Mouse (Mus musculus): Measurements from ENCODE around the gene Tecr. TPM values are rescaled to one million over a fixed set of nuclear protein-coding genes. Genes with fewer than 3 reads are reported as not detected.

Gene Tecr
- total and polyA plus RNA-seq, 3 experiments: 445 to 935 (median 505) TPM

- Histone ChIP-seq H3K27ac (no peak overlapping the region), H3K36me3 (ENCODE audit: control insufficient read depth, insufficient read depth, low read length) (no peaks in the 10 kb centered on the region), H3K9ac (ENCODE audit: low read depth, low read length) (no peak overlapping the region), H3K4me1 (ENCODE audit: control insufficient read depth, insufficient read depth, low read length) (no peaks in the 10 kb centered on the region), H3K79me2 (replicated peaks; ENCODE audit: control insufficient read depth, insufficient read depth, low read length) (no peaks in the 10 kb centered on the region), H3K4me3 (no peak overlapping the region), H3K27me3 (ENCODE audit: control insufficient read depth, insufficient read depth, low read length) (no peaks in the 10 kb centered on the region)
- TF ChIP-seq CTCF (IDR thresholded peaks at IDR 0.05): no peak
- no peak for TF ChIP-seq POLR2A (IDR thresholded peaks at IDR 0.05; ENCODE audit: insufficient read depth, low read depth, low read length)
- TF ChIP-seq EP300 (IDR thresholded peaks at IDR 0.05; ENCODE audit: insufficient read depth, low read depth, low read length): no peak
- DNase-seq: no peak
- intact Hi-C loops (cut with DNase I): no loop called here
These were observed 8.9 kb upstream of the Tecr start for GRCm38 (mm10) chr8:83616625-83617024.

DNA sequence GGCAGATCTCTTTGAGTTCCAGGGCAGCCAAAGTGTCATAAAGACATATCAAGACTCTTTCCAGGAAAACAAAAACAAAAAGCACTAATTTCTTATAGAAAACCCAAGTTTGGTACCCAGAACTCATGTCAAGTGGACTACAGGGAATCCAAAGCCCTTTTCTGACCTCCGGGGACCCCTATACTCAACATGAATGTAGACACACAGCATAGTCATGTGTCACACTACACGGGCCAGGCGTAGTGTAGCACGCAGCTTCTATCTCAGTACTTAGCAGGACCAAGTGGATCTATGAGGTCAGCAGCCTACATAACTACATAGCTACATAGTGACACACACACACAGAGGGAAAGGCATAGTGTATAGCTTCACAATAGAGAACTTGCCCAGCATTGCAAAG is 5.9 kb upstream of the Tecr start:
- Histone ChIP-seq H3K27ac (no peak overlapping the region), H3K36me3 (ENCODE audit: control insufficient read depth, insufficient read depth, low read length) (peaks cover 2% of the 10 kb centered on the region; the same call in 1 of the 2 replicates), H3K27me3 (ENCODE audit: control insufficient read depth, insufficient read depth, low read length) (no peaks in the 10 kb centered on the region), H3K4me1 (ENCODE audit: control insufficient read depth, insufficient read depth, low read length) (peaks cover 6% of the 10 kb centered on the region), H3K79me2 (replicated peaks; ENCODE audit: control insufficient read depth, insufficient read depth, low read length) (peaks cover 2% of the 10 kb centered on the region), H3K4me3 (no peak overlapping the region), H3K9ac (ENCODE audit: low read depth, low read length) (no peak overlapping the region)
- TF ChIP-seq EP300 (IDR thresholded peaks at IDR 0.05; ENCODE audit: insufficient read depth, low read depth, low read length): no peak
- TF ChIP-seq CTCF (IDR thresholded peaks at IDR 0.05): no peak
- no peak for TF ChIP-seq POLR2A (IDR thresholded peaks at IDR 0.05; ENCODE audit: insufficient read depth, low read depth, low read length)
- intact Hi-C loops (cut with DNase I): no loop called here
- 83% methylated on average over 4 of the region's 4 CpGs for WGBS
- DNase-seq: no peak

DNA sequence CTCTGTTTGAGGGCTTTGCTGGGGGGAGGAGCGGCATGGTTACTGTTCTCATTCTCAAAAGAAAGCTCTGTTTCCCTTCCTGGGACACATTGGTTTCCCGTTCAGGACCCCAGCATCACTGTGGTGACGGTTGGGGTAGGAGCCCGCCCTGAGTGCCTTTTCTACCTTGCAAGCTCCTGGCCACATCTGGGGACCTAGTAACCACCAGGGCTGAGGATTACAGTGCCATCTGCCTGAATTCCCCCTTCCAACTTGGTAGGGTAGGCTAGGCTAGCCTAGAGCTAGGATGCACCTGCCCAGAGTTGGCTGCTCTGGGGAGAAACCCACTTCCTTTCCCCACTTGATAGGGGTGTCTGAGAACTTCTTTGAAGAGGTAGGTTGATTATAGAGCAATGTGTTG is 4.2 kb upstream of the Tecr start:
- DNase-seq: no peak
- Histone ChIP-seq H3K27me3 (ENCODE audit: control insufficient read depth, insufficient read depth, low read length) (no peaks in the 10 kb centered on the region), H3K79me2 (replicated peaks; ENCODE audit: control insufficient read depth, insufficient read depth, low read length) (peaks cover 2% of the 10 kb centered on the region), H3K4me1 (ENCODE audit: control insufficient read depth, insufficient read depth, low read length) (peaks cover 6% of the 10 kb centered on the region), H3K9ac (ENCODE audit: low read depth, low read length) (no peak overlapping the region), H3K4me3 (no peak overlapping the region), H3K36me3 (ENCODE audit: control insufficient read depth, insufficient read depth, low read length) (peaks cover 2% of the 10 kb centered on the region; the same call in 1 of the 2 replicates), H3K27ac (no peak overlapping the region)
- 96% methylated on average over 4 of the region's 4 CpGs for WGBS
- TF ChIP-seq EP300 (IDR thresholded peaks at IDR 0.05; ENCODE audit: insufficient read depth, low read depth, low read length): no peak
- no peak for TF ChIP-seq CTCF (IDR thresholded peaks at IDR 0.05)
- no peak for TF ChIP-seq POLR2A (IDR thresholded peaks at IDR 0.05; ENCODE audit: insufficient read depth, low read depth, low read length)
- intact Hi-C loops (cut with DNase I): no loop called here

GRCm38 (mm10) chr8:83609547-83610180 is 1.9 kb upstream of the Tecr start:
- WGBS: 86% methylated on average over 10 of the region's 10 CpGs
- H3K9ac ChIP-seq (ENCODE audit: low read depth, low read length): peak overlapping the region; percentile 89
- DNase-seq: no peak
- TF ChIP-seq CTCF (IDR thresholded peaks at IDR 0.05) (no peak), POLR2A (IDR thresholded peaks at IDR 0.05; ENCODE audit: insufficient read depth, low read depth, low read length) (no peak), EP300 (IDR thresholded peaks at IDR 0.05; ENCODE audit: insufficient read depth, low read depth, low read length) (no peak)
- intact Hi-C loops (cut with DNase I): loop anchor here (5.0 to 10.0 kb wide), 2 partner anchors 42 to 165 kb away; partner anchors contain the start of gene Ndufb7
- peaks cover 6% of the 10 kb centered on the region for H3K4me1 ChIP-seq (ENCODE audit: control insufficient read depth, insufficient read depth, low read length)
- peak overlapping the region; percentile 100; the same call in 1 of the 2 replicates for H3K27ac ChIP-seq
- H3K4me3 ChIP-seq: peak overlapping the region; percentile 82
- peaks cover 2% of the 10 kb centered on the region; the same call in 1 of the 2 replicates for H3K36me3 ChIP-seq (ENCODE audit: control insufficient read depth, insufficient read depth, low read length)
- peaks cover 2% of the 10 kb centered on the region for H3K79me2 ChIP-seq (replicated peaks; ENCODE audit: control insufficient read depth, insufficient read depth, low read length)
- no peaks in the 10 kb centered on the region for H3K27me3 ChIP-seq (ENCODE audit: control insufficient read depth, insufficient read depth, low read length)

DNA sequence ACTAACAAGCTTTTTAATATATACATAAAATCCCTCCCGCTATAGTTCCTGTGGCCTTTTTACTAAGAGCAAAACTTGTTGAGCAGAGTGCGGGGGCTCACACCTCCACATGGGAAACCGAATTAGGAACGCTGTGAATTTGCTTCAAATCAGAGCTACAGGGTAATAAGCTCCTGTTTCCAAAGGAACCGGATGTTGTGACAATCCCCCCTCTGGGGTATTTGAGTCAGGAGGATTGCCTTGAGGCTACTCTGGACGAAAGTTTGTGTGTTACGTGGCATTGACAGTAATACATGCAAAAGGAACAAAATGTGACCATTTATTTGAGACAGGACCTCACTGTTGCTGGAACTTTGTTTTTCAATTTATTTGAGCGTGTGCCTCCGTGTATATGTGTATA is 1.3 kb upstream of the Tecr start:
- peaks cover 2% of the 10 kb centered on the region; the same call in 1 of the 2 replicates for H3K36me3 ChIP-seq (ENCODE audit: control insufficient read depth, insufficient read depth, low read length)
- peak overlapping the region; percentile 100 for H3K27ac ChIP-seq
- H3K4me3 ChIP-seq: peak overlapping the region; percentile 82
- H3K9ac ChIP-seq (ENCODE audit: low read depth, low read length): peak overlapping the region; percentile 89
- TF ChIP-seq CTCF (IDR thresholded peaks at IDR 0.05) (no peak), EP300 (IDR thresholded peaks at IDR 0.05; ENCODE audit: insufficient read depth, low read depth, low read length) (no peak), POLR2A (IDR thresholded peaks at IDR 0.05; ENCODE audit: insufficient read depth, low read depth, low read length) (no peak)
- WGBS: 10% methylated on average over 9 of the region's 9 CpGs
- peaks cover 6% of the 10 kb centered on the region for H3K4me1 ChIP-seq (ENCODE audit: control insufficient read depth, insufficient read depth, low read length)
- H3K79me2 ChIP-seq (replicated peaks; ENCODE audit: control insufficient read depth, insufficient read depth, low read length): peaks cover 2% of the 10 kb centered on the region
- H3K27me3 ChIP-seq (ENCODE audit: control insufficient read depth, insufficient read depth, low read length): no peaks in the 10 kb centered on the region
- no peak for DNase-seq
- intact Hi-C loops (cut with DNase I): loop anchor here (5.0 to 10.0 kb wide), 2 partner anchors 42 to 164 kb away; partner anchors contain the start of gene Ndufb7

DNA sequence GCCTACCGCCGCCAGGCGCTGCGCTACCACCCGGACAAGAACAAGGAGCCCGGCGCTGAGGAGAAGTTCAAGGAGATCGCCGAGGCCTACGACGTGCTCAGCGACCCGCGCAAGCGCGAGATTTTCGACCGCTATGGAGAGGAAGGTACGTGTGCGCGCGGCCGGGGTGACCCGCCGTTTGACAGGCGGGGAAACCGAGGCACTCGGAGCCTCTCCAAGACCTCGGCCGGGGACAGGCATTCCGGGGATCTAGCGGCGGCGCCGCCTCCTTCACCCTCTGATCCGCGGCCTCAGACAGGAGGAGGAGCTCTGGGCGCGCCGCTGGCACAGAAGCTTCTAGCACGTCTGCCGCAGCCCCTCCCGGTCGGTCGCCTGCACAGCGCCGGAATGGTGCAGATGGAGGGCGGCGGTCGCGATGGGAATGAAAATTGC is 643 bp upstream of the Tecr start:
- peaks cover 2% of the 10 kb centered on the region for H3K79me2 ChIP-seq (replicated peaks; ENCODE audit: control insufficient read depth, insufficient read depth, low read length)
- H3K27ac ChIP-seq: peak overlapping the region; percentile 100
- peaks cover 6% of the 10 kb centered on the region for H3K4me1 ChIP-seq (ENCODE audit: control insufficient read depth, insufficient read depth, low read length)
- H3K9ac ChIP-seq (ENCODE audit: low read depth, low read length): peak overlapping the region; percentile 89
- no peaks in the 10 kb centered on the region for H3K27me3 ChIP-seq (ENCODE audit: control insufficient read depth, insufficient read depth, low read length)
- peak; percentile 32 for TF ChIP-seq CTCF (IDR thresholded peaks at IDR 0.05)
- TF ChIP-seq EP300 (IDR thresholded peaks at IDR 0.05; ENCODE audit: insufficient read depth, low read depth, low read length): no peak
- peak; percentile 17 for TF ChIP-seq POLR2A (IDR thresholded peaks at IDR 0.05; ENCODE audit: insufficient read depth, low read depth, low read length)
- DNase-seq: peak; percentile 90 to 92
- peaks cover 2% of the 10 kb centered on the region; the same call in 1 of the 2 replicates for H3K36me3 ChIP-seq (ENCODE audit: control insufficient read depth, insufficient read depth, low read length)
- WGBS: under 1% methylated on average over 51 of the region's 51 CpGs
- intact Hi-C loops (cut with DNase I): loop anchor here (5.0 to 10.0 kb wide), 2 partner anchors 41 to 164 kb away; partner anchors contain the start of gene Ndufb7
- H3K4me3 ChIP-seq: peak overlapping the region; percentile 82

Measured in heart, adult 2 months (tissue).